Comparison of ENCODE assay signal across 29 mouse cellular contexts in genomic region chr5:102452079-102452797, GRCm38 (mm10). TPM values are rescaled to one million over a fixed set of nuclear protein-coding genes. Genes with fewer than 3 reads are reported as not detected.
DNase-seq lines count a peak whose midpoint lies in the region; ATAC-seq and TF ChIP-seq lines count a peak whose summit lies in the region.
"Had no signal": no experiment of that assay in that cellular context is flagged by ENCODE, and none has a peak within 500 bp of the region (broad histone marks: within the 10 kb centered on the region; RNA-seq: fewer than 3 reads in every experiment).

No protein-coding gene starts in this region.

- no peak overlapping the region for H3K4me3 ChIP-seq in lung, embryonic 14.5 days (ENCODE audit: low read depth, low read length)
- no peak overlapping the region for H3K4me3 ChIP-seq in midbrain, embryonic 11.5 days (ENCODE audit: low read depth, low read length)
- no peak overlapping the region for H3K4me3 ChIP-seq in midbrain, embryonic 14.5 days (replicated peaks; ENCODE audit: low read depth, low read length)
- H3K4me3 ChIP-seq: forebrain, embryonic 10.5 days; hindbrain, embryonic 12.5 days; intestine, embryonic 15.5 days; liver, embryonic 12.5 days; megakaryocyte, embryonic 14.5 days; midbrain, embryonic 13.5 days had no signal

- no peaks in the 10 kb centered on the region for H3K27me3 ChIP-seq in lung, embryonic 14.5 days (ENCODE audit: insufficient read depth, low read length)
- no peaks in the 10 kb centered on the region for H3K27me3 ChIP-seq in midbrain, embryonic 11.5 days (ENCODE audit: control insufficient read depth, insufficient read depth, low read length)
- H3K27me3 ChIP-seq in midbrain, embryonic 14.5 days (ENCODE audit: control insufficient read depth, insufficient read depth, low read length): no peaks in the 10 kb centered on the region
- H3K27me3 ChIP-seq: hindbrain, embryonic 12.5 days; intestine, embryonic 15.5 days; liver, embryonic 12.5 days; megakaryocyte, embryonic 14.5 days; midbrain, embryonic 13.5 days had no signal

- no peaks in the 10 kb centered on the region for H3K36me3 ChIP-seq in lung, embryonic 14.5 days (ENCODE audit: insufficient read depth)
- H3K36me3 ChIP-seq in midbrain, embryonic 11.5 days (ENCODE audit: control insufficient read depth, insufficient read depth, low read length): no peaks in the 10 kb centered on the region
- H3K36me3 ChIP-seq in midbrain, embryonic 14.5 days (ENCODE audit: control insufficient read depth, insufficient read depth, low read length): no peaks in the 10 kb centered on the region
- H3K36me3 ChIP-seq: forebrain, embryonic 10.5 days; hindbrain, embryonic 12.5 days; intestine, embryonic 15.5 days; liver, embryonic 12.5 days; midbrain, embryonic 13.5 days had no signal

- no peak overlapping the region for H3K9ac ChIP-seq in lung, embryonic 14.5 days
- no peak overlapping the region for H3K9ac ChIP-seq in midbrain, embryonic 11.5 days (ENCODE audit: low read length)
- no peak overlapping the region for H3K9ac ChIP-seq in midbrain, embryonic 14.5 days (replicated peaks; ENCODE audit: low read length)
- H3K9ac ChIP-seq: hindbrain, embryonic 12.5 days; intestine, embryonic 15.5 days; liver, embryonic 12.5 days; liver, postnatal 0 days; midbrain, embryonic 13.5 days had no signal

- no peak for TF ChIP-seq CTCF in lung, embryonic 14.5 days (IDR thresholded peaks at IDR 0.05; ENCODE audit: low read depth)

- 46% methylated on average over 7 of the region's 7 CpGs for WGBS in lung, embryonic 14.5 days
- 78% methylated on average over 7 of the region's 7 CpGs for WGBS in midbrain, embryonic 11.5 days
- 88% methylated on average over 7 of the region's 7 CpGs for WGBS in midbrain, embryonic 14.5 days

- no peaks in the 10 kb centered on the region for H3K9me3 ChIP-seq in lung, embryonic 14.5 days (ENCODE audit: low read depth, low read length)
- H3K9me3 ChIP-seq in midbrain, embryonic 11.5 days (ENCODE audit: control insufficient read depth, low read length): no peaks in the 10 kb centered on the region
- no peaks in the 10 kb centered on the region for H3K9me3 ChIP-seq in midbrain, embryonic 14.5 days (ENCODE audit: control insufficient read depth, low read length)
- H3K9me3 ChIP-seq: forebrain, embryonic 10.5 days; hindbrain, embryonic 12.5 days; intestine, embryonic 15.5 days; liver, embryonic 12.5 days; midbrain, embryonic 13.5 days had no signal

- 0 out of 2 replicates have a peak, but pooled peaks cover 4% of the 10 kb centered on the region for H3K4me1 ChIP-seq in lung, embryonic 14.5 days (ENCODE audit: insufficient read depth)
- no peaks in the 10 kb centered on the region for H3K4me1 ChIP-seq in midbrain, embryonic 11.5 days (ENCODE audit: control insufficient read depth, insufficient read depth, low read length)
- no peaks in the 10 kb centered on the region for H3K4me1 ChIP-seq in midbrain, embryonic 14.5 days (ENCODE audit: control insufficient read depth, insufficient read depth, low read length)
- H3K4me1 ChIP-seq: forebrain, embryonic 10.5 days; hindbrain, embryonic 12.5 days; intestine, embryonic 15.5 days; liver, embryonic 12.5 days; midbrain, embryonic 13.5 days had no signal

- DNase-seq in lung, embryonic 14.5 days: peak; percentile 75
- DNase-seq in lung, postnatal 4 days: no peak
- DNase-seq in midbrain, embryonic 11.5 days (ENCODE audit: low spot score, missing footprints): peak; percentile 57
- no peak for DNase-seq in midbrain, embryonic 14.5 days
- DNase-seq in lung, postnatal 36 days: peak; percentile 32
- DNase-seq in gastrocnemius, postnatal 4 days (ENCODE audit: low spot score in 2 of 2): no peak
- DNase-seq in gastrocnemius, adult 8-10 months (ENCODE audit: low spot score in 2 of 2): no peak
- DNase-seq: adrenal gland, adult 8-10 months; cerebellum, adult 2 months; cerebellum, postnatal 14 days; gastrocnemius, postnatal 10 days; heart, postnatal 36 days; kidney, adult 8-10 months; kidney, postnatal 4 days; liver, postnatal 0 days; right cerebral cortex, postnatal 25 days; thymus, adult 18-20 months; thymus, postnatal 25 days had no signal

- peak overlapping the region; percentile 56 for H3K27ac ChIP-seq in lung, embryonic 14.5 days (ENCODE audit: low read depth)
- H3K27ac ChIP-seq in midbrain, embryonic 11.5 days (ENCODE audit: low read depth, low read length): no peak overlapping the region
- no peak overlapping the region for H3K27ac ChIP-seq in midbrain, embryonic 14.5 days (replicated peaks; ENCODE audit: low read depth, low read length)
- H3K27ac ChIP-seq: forebrain, embryonic 10.5 days; hindbrain, embryonic 12.5 days; hindbrain, postnatal 0 days; intestine, embryonic 15.5 days; kidney, postnatal 0 days; liver, embryonic 12.5 days; midbrain, embryonic 13.5 days had no signal

- H3K4me2 ChIP-seq in lung, embryonic 14.5 days: no peak overlapping the region
- no peak overlapping the region for H3K4me2 ChIP-seq in midbrain, embryonic 11.5 days
- no peak overlapping the region for H3K4me2 ChIP-seq in midbrain, embryonic 14.5 days (ENCODE audit: low read length)
- H3K4me2 ChIP-seq: heart, embryonic 11.5 days; hindbrain, embryonic 12.5 days; intestine, embryonic 15.5 days; liver, embryonic 12.5 days; midbrain, embryonic 13.5 days had no signal

- peak; percentile 53; the same call in 1 of the 2 replicates for ATAC-seq in lung, embryonic 14.5 days (ENCODE audit: insufficient read depth)
- no peak for ATAC-seq in midbrain, embryonic 11.5 days (ENCODE audit: low FRiP score)
- no peak for ATAC-seq in midbrain, embryonic 14.5 days (ENCODE audit: low FRiP score, low TSS enrichment)
- ATAC-seq: activated CD4-positive, CD25-positive, alpha-beta regulatory T cell, adult 4 months; forebrain, embryonic 16.5 days; hindbrain, postnatal 0 days; intestine, embryonic 15.5 days; liver, embryonic 12.5 days; liver, postnatal 0 days; midbrain, embryonic 13.5 days had no signal

RNA-seq across cellular contexts. Expression of gene Arhgap24, which starts 29.0 kb away (rescaled TPM):
- 26.2 and 28.1 TPM in 2 replicates for polyA plus RNA-seq in lung, embryonic 14.5 days (2014; fragmentation: Nextera tagmentation; extraction: Ambion mirVana)
- polyA plus RNA-seq in midbrain, embryonic 11.5 days (2014; fragmentation: Nextera tagmentation; extraction: Ambion mirVana): 3.4 and 3.7 TPM in 2 replicates
- 6.2 and 7.3 TPM in 2 replicates for polyA plus RNA-seq in midbrain, embryonic 14.5 days (2014; fragmentation: Nextera tagmentation; extraction: Ambion mirVana)
- 10 to 100 TPM; 32.4 to 37.0 TPM for total RNA-seq in gastrocnemius, postnatal 4 days (2021)
- total RNA-seq in gastrocnemius, adult 8-10 months (2022): 10 to 100 TPM; 12.7 to 16.3 (median 15.9) TPM

Comparison
In these comparisons a context has a peak if more than half of its experiments do, and no peak if none do; other contexts are left out.
1. DNase-seq: peak in lung, embryonic 14.5 days (single experiment), midbrain, embryonic 11.5 days (single experiment) and lung, postnatal 36 days (single experiment); none in lung, postnatal 4 days (0 of 2), midbrain, embryonic 14.5 days (single experiment), gastrocnemius, postnatal 4 days (0 of 2) and gastrocnemius, adult 8-10 months (0 of 2).